Mouse (Mus musculus): ENCODE results near the gene Ttc9c. TPM values are rescaled to one million over a fixed set of nuclear protein-coding genes. Genes with fewer than 3 reads are reported as not detected.

Gene Ttc9c
- polyA plus RNA-seq, 1 experiment from 2014 or later = 38.4 TPM

GRCm38 (mm10) chr19:8774086-8774835 lies 44.9 kb downstream of the Ttc9c start, which contains the start of gene Tmem179b:
Gene Tmem179b (minus strand): TSS chr19:8774467.
- ATAC-seq (ENCODE audit: low read depth) = peak; percentile 94

GRCm38 (mm10) chr19:8773409-8773808 lies 45.7 kb downstream of the Ttc9c start:
- DNase-seq (ENCODE audit: low spot score) (no peak), ATAC-seq (ENCODE audit: low read depth) (no peak)
- Histone ChIP-seq H3K9ac (ENCODE audit: low read depth, low read length) (peak overlapping the region; percentile 82), H3K4me2 (ENCODE audit: low read depth, low read length) (peak overlapping the region; percentile 95), H3K27me3 (replicated peaks; ENCODE audit: control insufficient read depth, insufficient read depth, low read length) (no peaks in the 10 kb centered on the region), H3K4me3 (ENCODE audit: low read depth, low read length) (peak overlapping the region; percentile 60), H3K36me3 (ENCODE audit: control insufficient read depth, insufficient read depth, low read length) (peaks cover 44% of the 10 kb centered on the region), H3K9me3 (ENCODE audit: control insufficient read depth, low read length) (no peaks in the 10 kb centered on the region), H3K4me1 (ENCODE audit: control insufficient read depth, insufficient read depth, low read length) (peaks cover 20% of the 10 kb centered on the region), H3K27ac (replicated peaks; ENCODE audit: low read depth, low read length) (peak overlapping the region; percentile 99)
- WGBS = 56% methylated on average over 6 of the region's 6 CpGs

More at GRCm38 (mm10) chr19:8774086-8774835, 44.9 kb downstream of the Ttc9c start, which contains the start of gene Tmem179b:
- peak within 1 kb of the TSS; percentile 60 for H3K4me3 ChIP-seq (ENCODE audit: low read depth, low read length)
- no peaks in the 10 kb centered on the region for H3K27me3 ChIP-seq (replicated peaks; ENCODE audit: control insufficient read depth, insufficient read depth, low read length)
- peak; percentile 97 for DNase-seq (ENCODE audit: low spot score)
- peak within 1 kb of the TSS; percentile 99 for H3K27ac ChIP-seq (replicated peaks; ENCODE audit: low read depth, low read length)
- WGBS = under 1% methylated on average over 44 of the region's 68 CpGs
- peak within 1 kb of the TSS; percentile 95 for H3K4me2 ChIP-seq (ENCODE audit: low read depth, low read length)
- no peaks in the 10 kb centered on the region for H3K9me3 ChIP-seq (ENCODE audit: control insufficient read depth, low read length)
- peaks cover 40% of the 10 kb centered on the region for H3K36me3 ChIP-seq (ENCODE audit: control insufficient read depth, insufficient read depth, low read length)
- H3K9ac ChIP-seq (ENCODE audit: low read depth, low read length) = peak within 1 kb of the TSS; percentile 82
- peaks cover 20% of the 10 kb centered on the region for H3K4me1 ChIP-seq (ENCODE audit: control insufficient read depth, insufficient read depth, low read length)

GRCm38 (mm10) chr19:8772996-8773395 lies 46.1 kb downstream of the Ttc9c start:
- no peak for DNase-seq (ENCODE audit: low spot score)
- Histone ChIP-seq H3K27ac (replicated peaks; ENCODE audit: low read depth, low read length) (peak overlapping the region; percentile 99; the same call in 1 of the 2 replicates), H3K4me1 (ENCODE audit: control insufficient read depth, insufficient read depth, low read length) (peaks cover 20% of the 10 kb centered on the region), H3K27me3 (replicated peaks; ENCODE audit: control insufficient read depth, insufficient read depth, low read length) (no peaks in the 10 kb centered on the region), H3K36me3 (ENCODE audit: control insufficient read depth, insufficient read depth, low read length) (peaks cover 44% of the 10 kb centered on the region), H3K9ac (ENCODE audit: low read depth, low read length) (peak overlapping the region; percentile 82; the same call in 1 of the 2 replicates), H3K4me3 (ENCODE audit: low read depth, low read length) (peak overlapping the region; percentile 60), H3K4me2 (ENCODE audit: low read depth, low read length) (peak overlapping the region; percentile 95), H3K9me3 (ENCODE audit: control insufficient read depth, low read length) (no peaks in the 10 kb centered on the region)
- ATAC-seq (ENCODE audit: low read depth) = no peak
- 84% methylated on average over 5 of the region's 5 CpGs for WGBS

GRCm38 (mm10) chr19:8770567-8771270 lies 48.4 kb downstream of the Ttc9c start, which contains the start of gene Tmem223:
Gene Tmem223 (plus strand): TSS chr19:8770996.
- WGBS = 19% methylated on average over 24 of the region's 29 CpGs
- DNase-seq (ENCODE audit: low spot score) = peak; percentile 82
- peaks cover under 1% of the 10 kb centered on the region; the same call in 1 of the 2 replicates for H3K9me3 ChIP-seq (ENCODE audit: control insufficient read depth, low read length)
- peak within 1 kb of the TSS; percentile 93 for H3K9ac ChIP-seq (ENCODE audit: low read depth, low read length)
- no peaks in the 10 kb centered on the region for H3K27me3 ChIP-seq (replicated peaks; ENCODE audit: control insufficient read depth, insufficient read depth, low read length)
- peaks cover 20% of the 10 kb centered on the region for H3K4me1 ChIP-seq (ENCODE audit: control insufficient read depth, insufficient read depth, low read length)
- H3K4me3 ChIP-seq (ENCODE audit: low read depth, low read length) = peak within 1 kb of the TSS; percentile 70
- H3K36me3 ChIP-seq (ENCODE audit: control insufficient read depth, insufficient read depth, low read length) = peaks cover 66% of the 10 kb centered on the region
- peak within 1 kb of the TSS; percentile 89 for H3K27ac ChIP-seq (replicated peaks; ENCODE audit: low read depth, low read length)
- peak; percentile 58 for ATAC-seq (ENCODE audit: low read depth)
- peak within 1 kb of the TSS; percentile 80 for H3K4me2 ChIP-seq (ENCODE audit: low read depth, low read length)

- peaks cover 3% of the 10 kb centered on the region; the same call in 1 of the 2 replicates for H3K4me1 ChIP-seq (ENCODE audit: control insufficient read depth, insufficient read depth, low read length)
- 96% methylated on average over 9 of the region's 9 CpGs for WGBS
- peaks cover 86% of the 10 kb centered on the region for H3K36me3 ChIP-seq (ENCODE audit: control insufficient read depth, insufficient read depth, low read length)
Observed at GRCm38 (mm10) chr19:8765562-8765961, 53.6 kb downstream of the Ttc9c start.

GRCm38 (mm10) chr19:8763276-8763675 lies 55.9 kb downstream of the Ttc9c start:
- ATAC-seq (ENCODE audit: low read depth) (no peak), DNase-seq (ENCODE audit: low spot score) (no peak)
- no peaks in the 10 kb centered on the region for H3K4me1 ChIP-seq (ENCODE audit: control insufficient read depth, insufficient read depth, low read length)
- no peak overlapping the region for H3K4me2 ChIP-seq (ENCODE audit: low read depth, low read length)
- peaks cover 63% of the 10 kb centered on the region for H3K36me3 ChIP-seq (ENCODE audit: control insufficient read depth, insufficient read depth, low read length)
- WGBS = 94% methylated on average over 4 of the region's 4 CpGs
- no peaks in the 10 kb centered on the region for H3K27me3 ChIP-seq (replicated peaks; ENCODE audit: control insufficient read depth, insufficient read depth, low read length)
- no peak overlapping the region for H3K4me3 ChIP-seq (ENCODE audit: low read depth, low read length)
- no peak overlapping the region for H3K27ac ChIP-seq (replicated peaks; ENCODE audit: low read depth, low read length)
- no peak overlapping the region for H3K9ac ChIP-seq (ENCODE audit: low read depth, low read length)
- H3K9me3 ChIP-seq (ENCODE audit: control insufficient read depth, low read length) = peaks cover 14% of the 10 kb centered on the region

More at GRCm38 (mm10) chr19:8765562-8765961, 53.6 kb downstream of the Ttc9c start:
- no peak overlapping the region for H3K4me3 ChIP-seq (ENCODE audit: low read depth, low read length)
- H3K4me2 ChIP-seq (ENCODE audit: low read depth, low read length) = no peak overlapping the region
- H3K27ac ChIP-seq (replicated peaks; ENCODE audit: low read depth, low read length) = no peak overlapping the region
- ATAC-seq (ENCODE audit: low read depth) (no peak), DNase-seq (ENCODE audit: low spot score) (no peak)
- H3K9ac ChIP-seq (ENCODE audit: low read depth, low read length) = no peak overlapping the region
- peaks cover 14% of the 10 kb centered on the region for H3K9me3 ChIP-seq (ENCODE audit: control insufficient read depth, low read length)
- H3K27me3 ChIP-seq (replicated peaks; ENCODE audit: control insufficient read depth, insufficient read depth, low read length) = no peaks in the 10 kb centered on the region

GRCm38 (mm10) chr19:8760757-8761156 lies 58.4 kb downstream of the Ttc9c start:
- peaks cover 40% of the 10 kb centered on the region for H3K36me3 ChIP-seq (ENCODE audit: control insufficient read depth, insufficient read depth, low read length)
- no peak overlapping the region for H3K9ac ChIP-seq (ENCODE audit: low read depth, low read length)
- H3K4me1 ChIP-seq (ENCODE audit: control insufficient read depth, insufficient read depth, low read length) = peaks cover 7% of the 10 kb centered on the region
- H3K4me2 ChIP-seq (ENCODE audit: low read depth, low read length) = no peak overlapping the region
- DNase-seq (ENCODE audit: low spot score) (no peak), ATAC-seq (ENCODE audit: low read depth) (no peak)
- no peaks in the 10 kb centered on the region for H3K27me3 ChIP-seq (replicated peaks; ENCODE audit: control insufficient read depth, insufficient read depth, low read length)
- H3K9me3 ChIP-seq (ENCODE audit: control insufficient read depth, low read length) = peaks cover 13% of the 10 kb centered on the region
- no peak overlapping the region for H3K4me3 ChIP-seq (ENCODE audit: low read depth, low read length)
- WGBS = 87% methylated on average over 2 of the region's 2 CpGs
- H3K27ac ChIP-seq (replicated peaks; ENCODE audit: low read depth, low read length) = no peak overlapping the region
